Mouse (Mus musculus) G1E (cell line): ENCODE results near the gene Wdsub1. TPM values are rescaled to one million over a fixed set of nuclear protein-coding genes. Genes with fewer than 3 reads are reported as not detected.

Experiments used
- ATAC-seq: 2 replicates; pipeline ENCODE4 v1.8.0; 2016; ENCODE audit warnings: mild to moderate bottlenecking; ENCODE audit not compliant: insufficient number of reproducible peaks, poor library complexity, low FRiP score, severe bottlenecking; ENCODE audit errors: extremely low read depth
- DNase-seq: peaks from one replicate; pipeline ENCODE4 v3.0.0; 2012; ENCODE audit warnings: low spot score
- H3K27me3 ChIP-seq: 2 replicates; pipeline ENCODE4 v1.6.1; 2012; ENCODE audit warnings: mild to moderate bottlenecking, low read length, inconsistent platforms; ENCODE audit not compliant: insufficient read depth
- H3K36me3 ChIP-seq: replicated peaks from 2 replicates; pipeline ENCODE3; 2012; ENCODE audit warnings: mild to moderate bottlenecking, inconsistent platforms
- H3K4me1 ChIP-seq: 2 replicates; pipeline ENCODE4 v1.6.1; 2012; ENCODE audit warnings: low read depth, low read length, inconsistent platforms, mixed read lengths; ENCODE audit not compliant: insufficient read depth
- H3K4me3 ChIP-seq: 2 replicates; pipeline ENCODE4 v1.5.1; 2012; ENCODE audit warnings: low read depth, mild to moderate bottlenecking, inconsistent platforms, low read length, moderate library complexity, mixed read lengths
- H3K9me3 ChIP-seq: replicated peaks from 2 replicates; pipeline ENCODE4 v1.6.1; 2012; ENCODE audit warnings: inconsistent platforms
- CTCF ChIP-seq: IDR thresholded peaks from 2 replicates; pipeline ENCODE4 v1.5.1; 2012; ENCODE audit warnings: low read depth, low read length, inconsistent platforms, mixed read lengths
- GATA1 ChIP-seq: IDR thresholded peaks from 2 replicates; pipeline ENCODE4 v1.6.1; 2012; ENCODE audit warnings: borderline replicate concordance, low read length, inconsistent platforms, mixed read lengths
- GATA2 ChIP-seq: IDR thresholded peaks from 2 replicates; pipeline ENCODE4 v1.6.1; 2012; ENCODE audit warnings: low read depth, low read length, inconsistent platforms, borderline replicate concordance
- POLR2AphosphoS5 ChIP-seq: IDR thresholded peaks from 2 replicates; pipeline ENCODE4 v1.6.1; 2012; ENCODE audit warnings: low read depth, low read length, inconsistent platforms; ENCODE audit not compliant: insufficient replicate concordance
- TAL1 ChIP-seq: conservative IDR thresholded peaks from 2 replicates; pipeline ENCODE4 v1.6.1; 2012; ENCODE audit warnings: low read depth, low read length, inconsistent platforms, mixed read lengths
- polyA plus RNA-seq: library from polyadenylated mRNA; stranded (reverse); fragments of >175 nt; gene quantifications from 2 replicates; pipeline ENCODE4 v1.2.3, GENCODE M21; 2012
- total RNA-seq, 2 experiments: library from RNA; stranded (forward) in 1 of 2; stranded (reverse) in 1 of 2; fragments of 200-1000 nt in 1 of 2; fragments of >200 nt in 1 of 2; fragmentation: Nextera tagmentation in 1 of 2; gene quantifications; 2 replicates each; pipeline ENCODE4 v1.2.3; 2014 to 2017

Gene Wdsub1
- total and polyA plus RNA-seq, 3 experiments, result 9.9 to 16.1 (median 13.7) TPM

DNA sequence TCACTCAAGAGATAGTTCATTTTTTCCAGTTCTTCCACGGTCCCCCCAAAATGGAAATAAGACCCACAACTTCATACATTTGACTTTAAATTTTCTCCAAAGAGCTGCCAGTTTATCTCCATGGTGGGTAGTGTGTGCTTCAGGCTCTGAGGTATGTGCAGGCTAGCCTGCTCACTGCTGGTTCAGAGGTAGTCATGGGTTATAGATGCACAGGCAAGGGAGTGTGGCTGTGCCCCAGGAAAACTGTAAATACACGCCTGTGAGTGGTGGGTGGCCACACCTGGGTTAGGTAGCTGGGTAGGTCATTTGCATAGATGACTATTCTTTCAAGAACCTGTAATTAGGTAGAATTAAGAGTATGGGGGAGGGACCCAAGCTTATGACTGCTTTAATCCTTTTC is 42.6 kb downstream of the Wdsub1 start:
- Histone ChIP-seq H3K4me1 (peaks cover 11% of the 10 kb centered on the region), H3K9me3 (no peaks in the 10 kb centered on the region; the same call in 1 of the 2 replicates), H3K27me3 (peaks cover 22% of the 10 kb centered on the region), H3K36me3 (no peaks in the 10 kb centered on the region), H3K4me3 (no peak overlapping the region)
- ATAC-seq, result no peak
- no peak for DNase-seq
- TF ChIP-seq GATA1, result no peak
- TF ChIP-seq CTCF, result no peak
- TF ChIP-seq GATA2, result no peak
- no peak for TF ChIP-seq POLR2AphosphoS5
- no peak for TF ChIP-seq TAL1

DNA sequence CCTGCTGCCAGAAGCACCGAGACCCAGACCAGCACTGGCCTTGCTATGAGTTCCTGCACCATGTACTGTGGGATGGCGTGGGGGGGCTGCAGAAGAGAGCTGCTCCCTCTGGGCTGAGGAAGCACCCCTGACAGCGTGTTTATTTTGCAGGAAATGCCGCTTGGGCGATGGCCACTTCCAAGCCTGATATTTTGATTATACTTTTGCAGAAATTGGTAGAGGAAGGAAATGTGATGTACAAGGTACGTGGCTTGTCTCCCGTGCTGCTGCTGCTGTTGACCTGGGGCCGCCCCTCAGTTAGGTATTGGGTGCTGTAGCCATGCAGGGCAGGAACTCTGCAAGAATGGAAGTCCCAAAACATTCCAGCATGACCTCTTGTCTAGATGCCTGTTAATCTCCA is 43.6 kb downstream of the Wdsub1 start:
- Histone ChIP-seq H3K36me3 (no peaks in the 10 kb centered on the region), H3K4me3 (no peak overlapping the region), H3K9me3 (no peaks in the 10 kb centered on the region; the same call in 1 of the 2 replicates), H3K27me3 (peaks cover 31% of the 10 kb centered on the region), H3K4me1 (peaks cover 11% of the 10 kb centered on the region)
- no peak for DNase-seq
- no peak for ATAC-seq
- TF ChIP-seq CTCF (no peak), TAL1 (no peak), POLR2AphosphoS5 (no peak), GATA1 (no peak), GATA2 (no peak)

DNA sequence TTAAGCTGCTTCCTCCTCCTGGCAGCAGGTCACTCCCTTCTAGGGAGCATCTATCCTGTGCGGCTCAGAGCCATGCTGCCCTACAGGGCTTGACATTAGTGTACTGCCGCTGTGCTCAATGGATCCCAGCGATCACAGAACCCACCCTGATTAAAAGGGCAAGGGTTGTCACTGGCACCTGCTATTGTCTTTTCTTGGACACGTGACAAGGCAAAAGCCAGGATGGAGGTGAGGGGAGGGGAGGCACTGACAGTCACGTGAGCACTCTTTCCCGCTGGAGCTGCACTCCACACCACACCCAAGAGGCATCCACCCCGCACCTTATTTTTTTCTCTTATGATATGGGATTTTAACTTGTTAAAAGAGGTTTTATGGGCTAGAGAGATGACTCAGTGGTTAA is 50.6 kb downstream of the Wdsub1 start:
- Histone ChIP-seq H3K4me1 (no peaks in the 10 kb centered on the region), H3K4me3 (no peak overlapping the region), H3K9me3 (no peaks in the 10 kb centered on the region), H3K36me3 (no peaks in the 10 kb centered on the region), H3K27me3 (peaks cover 55% of the 10 kb centered on the region)
- no peak for TF ChIP-seq TAL1
- no peak for TF ChIP-seq GATA1
- TF ChIP-seq GATA2, result no peak
- TF ChIP-seq POLR2AphosphoS5, result no peak
- TF ChIP-seq CTCF, result no peak
- ATAC-seq (no peak), DNase-seq (no peak)

GRCm38 (mm10) chr2:59830940-59831339 is 51.5 kb downstream of the Wdsub1 start:
- ATAC-seq (no peak), DNase-seq (no peak)
- H3K9me3 ChIP-seq, result no peaks in the 10 kb centered on the region
- H3K36me3 ChIP-seq, result no peaks in the 10 kb centered on the region
- peaks cover 53% of the 10 kb centered on the region for H3K27me3 ChIP-seq
- H3K4me3 ChIP-seq, result no peak overlapping the region
- TF ChIP-seq GATA2 (no peak), CTCF (no peak), TAL1 (no peak), POLR2AphosphoS5 (no peak), GATA1 (no peak)
- no peaks in the 10 kb centered on the region for H3K4me1 ChIP-seq

DNA sequence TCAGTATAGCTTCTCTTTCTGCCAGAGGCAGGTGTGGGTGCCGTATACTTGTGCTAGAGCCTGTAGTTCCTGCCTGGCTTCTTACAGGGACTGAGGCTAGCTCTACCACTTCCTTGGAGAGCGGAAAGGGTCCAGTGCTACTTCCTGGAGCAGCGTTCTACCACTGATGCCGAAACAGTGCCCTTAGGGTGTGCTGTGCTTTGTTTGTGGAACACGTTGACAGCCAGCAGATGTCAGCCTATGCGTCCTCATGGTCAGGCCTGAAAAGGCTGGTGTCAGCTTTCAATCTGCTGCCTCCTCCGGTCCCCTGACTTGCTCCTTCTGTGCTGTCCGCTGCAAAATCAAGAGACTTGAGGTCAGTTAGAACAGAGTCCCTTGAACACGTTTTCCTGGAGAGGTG is 52.2 kb downstream of the Wdsub1 start:
- Histone ChIP-seq H3K36me3 (no peaks in the 10 kb centered on the region), H3K27me3 (peaks cover 56% of the 10 kb centered on the region), H3K4me3 (no peak overlapping the region), H3K9me3 (no peaks in the 10 kb centered on the region), H3K4me1 (no peaks in the 10 kb centered on the region)
- TF ChIP-seq CTCF (no peak), POLR2AphosphoS5 (no peak), GATA2 (no peak), TAL1 (no peak), GATA1 (no peak)
- no peak for DNase-seq
- ATAC-seq, result no peak

- no peaks in the 10 kb centered on the region for H3K9me3 ChIP-seq
- H3K27me3 ChIP-seq, result peaks cover 56% of the 10 kb centered on the region
- H3K4me1 ChIP-seq, result no peaks in the 10 kb centered on the region
- TF ChIP-seq GATA2, result no peak
- no peak for TF ChIP-seq TAL1
- TF ChIP-seq POLR2AphosphoS5, result no peak
- TF ChIP-seq GATA1, result no peak
- no peak for TF ChIP-seq CTCF
- DNase-seq, result no peak
- no peak for ATAC-seq
- H3K4me3 ChIP-seq, result no peak overlapping the region
- no peaks in the 10 kb centered on the region for H3K36me3 ChIP-seq
These were observed 52.7 kb downstream of the Wdsub1 start for GRCm38 (mm10) chr2:59829718-59830117.

GRCm38 (mm10) chr2:59828777-59829508 is 53.4 kb downstream of the Wdsub1 start:
- Histone ChIP-seq H3K9me3 (no peaks in the 10 kb centered on the region), H3K4me3 (no peak overlapping the region), H3K4me1 (no peaks in the 10 kb centered on the region), H3K27me3 (peaks cover 56% of the 10 kb centered on the region), H3K36me3 (no peaks in the 10 kb centered on the region)
- TF ChIP-seq TAL1 (no peak), CTCF (no peak), GATA2 (no peak), POLR2AphosphoS5 (no peak), GATA1 (no peak)
- DNase-seq (no peak), ATAC-seq (no peak)
